Mouse (Mus musculus): ENCODE results near the gene Rpp30. TPM values are rescaled to one million over a fixed set of nuclear protein-coding genes. Genes with fewer than 3 reads are reported as not detected.

Rpp30 gene
- polyA plus RNA-seq, 1 experiment = 29.1 TPM

DNA sequence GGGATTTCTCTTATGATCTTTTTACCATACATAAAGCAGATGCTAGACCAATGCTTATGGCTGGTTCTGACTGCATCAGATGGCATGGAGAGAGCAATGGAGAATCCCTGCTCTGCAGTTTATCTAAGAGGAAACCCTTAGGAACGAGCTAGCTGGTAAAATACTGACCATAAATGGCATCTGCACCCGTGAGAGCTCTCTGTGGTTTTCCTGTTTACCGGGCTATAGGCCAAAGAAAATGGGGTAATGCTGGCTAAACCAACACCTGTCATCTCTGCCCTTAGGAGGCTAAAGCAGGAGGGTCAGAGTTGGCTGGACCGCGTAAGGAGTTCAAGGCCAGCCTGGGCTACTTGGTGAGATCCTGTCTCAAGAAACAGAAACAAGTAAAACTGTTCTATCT, 20.4 kb downstream of the Rpp30 start:
- TF ChIP-seq CTCF (IDR thresholded peaks at IDR 0.05; ENCODE audit: borderline replicate concordance, extremely low read depth, insufficient read depth, insufficient read length) (no peak), POLR2A (IDR thresholded peaks at IDR 0.05; ENCODE audit: borderline replicate concordance, extremely low read depth, insufficient read depth, insufficient read length, poor library complexity, severe bottlenecking) (no peak)
- no peak for DNase-seq (ENCODE audit: low read depth)

DNA sequence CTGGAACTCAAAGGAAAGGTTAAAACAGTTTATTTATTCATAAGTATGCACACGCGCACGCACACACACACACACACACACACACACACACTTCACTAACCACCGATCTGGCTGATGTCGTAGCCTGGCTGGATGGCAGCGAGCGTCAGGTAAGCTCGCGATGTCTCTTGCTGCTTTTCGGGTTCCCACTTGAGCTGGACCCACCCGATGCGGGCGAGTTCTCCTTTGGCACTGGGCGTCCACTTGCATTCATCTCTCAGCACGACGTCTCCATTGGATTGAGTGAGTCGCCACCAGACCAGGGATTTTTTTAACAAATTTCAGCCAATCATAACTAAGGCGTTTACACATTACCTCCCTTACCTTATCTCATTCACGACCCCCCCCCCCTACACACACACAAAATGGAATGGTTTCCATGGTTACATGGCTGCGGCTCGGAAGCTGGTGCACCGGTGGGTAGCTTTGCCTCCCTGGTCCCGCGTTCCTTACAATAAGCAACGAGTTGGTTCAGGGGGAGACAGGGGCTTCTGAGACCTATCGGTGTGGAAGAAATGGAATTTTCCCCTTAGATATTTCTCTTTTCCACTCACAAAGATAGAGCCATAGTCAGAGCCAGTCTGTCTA, 25.9 kb downstream of the Rpp30 start:
- TF ChIP-seq CTCF (IDR thresholded peaks at IDR 0.05; ENCODE audit: borderline replicate concordance, extremely low read depth, insufficient read depth, insufficient read length) (no peak), POLR2A (IDR thresholded peaks at IDR 0.05; ENCODE audit: borderline replicate concordance, extremely low read depth, insufficient read depth, insufficient read length, poor library complexity, severe bottlenecking) (no peak)
- DNase-seq (ENCODE audit: low read depth) = peak; percentile 19

DNA sequence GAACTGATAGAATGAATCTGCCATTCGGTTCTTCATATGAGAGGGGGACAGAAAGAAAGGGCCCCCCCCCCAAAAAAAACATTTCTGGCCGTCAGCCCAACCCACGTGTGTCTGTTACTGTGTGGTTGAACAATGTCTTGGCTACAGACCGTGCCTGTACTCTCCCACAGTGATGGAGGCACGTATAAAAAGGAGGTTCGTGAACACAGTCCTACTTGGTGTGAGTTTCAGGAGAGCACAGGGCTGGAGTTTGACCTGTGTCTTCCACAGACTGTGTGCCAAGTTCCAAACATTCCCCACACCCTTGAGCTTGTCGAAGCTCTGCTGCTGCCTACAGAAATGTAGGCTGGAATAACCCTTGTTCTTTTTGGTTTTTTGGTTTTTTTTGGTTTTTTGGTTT, 26.9 kb downstream of the Rpp30 start:
- TF ChIP-seq CTCF (IDR thresholded peaks at IDR 0.05; ENCODE audit: borderline replicate concordance, extremely low read depth, insufficient read depth, insufficient read length) (no peak), POLR2A (IDR thresholded peaks at IDR 0.05; ENCODE audit: borderline replicate concordance, extremely low read depth, insufficient read depth, insufficient read length, poor library complexity, severe bottlenecking) (no peak)
- DNase-seq (ENCODE audit: low read depth) = no peak

DNA sequence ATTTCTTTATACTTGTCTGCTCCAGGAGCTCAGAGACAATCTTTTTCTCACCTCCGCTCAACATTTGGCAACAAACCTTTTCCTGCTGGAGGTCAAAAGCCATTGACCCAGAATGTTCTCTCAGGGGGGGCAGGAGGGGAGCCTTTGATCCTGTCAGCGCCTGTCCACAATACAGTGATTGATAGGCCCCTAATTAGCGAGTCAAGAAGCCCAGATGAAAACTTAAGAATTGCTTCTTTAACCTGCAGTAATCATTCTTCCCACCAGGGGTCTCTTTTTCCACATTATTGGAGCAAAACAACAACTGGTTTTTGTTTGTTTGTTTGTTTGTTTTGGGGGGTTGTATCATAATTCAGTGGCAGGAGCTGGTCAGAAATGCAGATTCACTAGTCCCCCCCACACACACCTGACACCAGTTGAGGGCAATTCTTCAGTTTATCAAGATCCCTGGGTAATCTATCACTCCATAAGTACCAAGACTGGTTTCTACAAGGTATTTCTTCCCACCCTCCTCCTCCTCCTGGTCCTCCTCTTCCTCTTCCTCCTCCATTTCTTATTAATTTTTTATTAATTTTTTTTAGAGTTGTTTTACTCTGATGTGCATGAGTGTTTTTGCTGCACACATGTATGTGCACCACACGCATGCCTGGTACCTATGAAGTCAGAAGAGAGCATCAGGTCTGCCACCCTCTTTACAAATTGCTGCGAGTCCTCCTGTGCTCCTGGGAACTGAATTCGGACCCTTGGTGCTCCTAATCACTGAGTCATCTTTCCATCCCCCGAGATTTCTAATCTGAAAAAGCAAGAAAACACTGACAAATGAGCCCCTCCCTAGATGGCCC, 27.8 kb downstream of the Rpp30 start:
- no peak for TF ChIP-seq CTCF (IDR thresholded peaks at IDR 0.05; ENCODE audit: borderline replicate concordance, extremely low read depth, insufficient read depth, insufficient read length)
- no peak for TF ChIP-seq POLR2A (IDR thresholded peaks at IDR 0.05; ENCODE audit: borderline replicate concordance, extremely low read depth, insufficient read depth, insufficient read length, poor library complexity, severe bottlenecking)

DNA sequence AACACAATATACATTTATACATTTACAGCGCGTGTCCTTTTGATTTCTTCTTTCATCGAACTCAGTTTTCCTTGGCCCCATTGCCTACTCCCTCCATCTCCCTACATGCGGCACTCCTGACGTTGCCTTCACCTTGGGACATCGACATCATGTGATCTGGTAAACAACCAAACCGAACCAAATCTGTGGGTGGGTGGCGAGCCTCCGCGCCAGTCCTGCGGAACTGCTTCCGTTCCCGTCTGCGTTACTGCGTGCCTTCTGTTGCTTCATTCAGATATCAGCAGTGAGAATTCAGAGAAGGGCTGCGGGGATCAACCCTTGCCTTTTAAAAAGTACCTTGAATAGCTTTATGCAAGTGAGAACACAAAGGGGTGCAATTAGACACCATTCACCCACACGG, 28.5 kb downstream of the Rpp30 start:
- DNase-seq (ENCODE audit: low read depth) = peak; percentile 44
- TF ChIP-seq CTCF (IDR thresholded peaks at IDR 0.05; ENCODE audit: borderline replicate concordance, extremely low read depth, insufficient read depth, insufficient read length) = no peak
- no peak for TF ChIP-seq POLR2A (IDR thresholded peaks at IDR 0.05; ENCODE audit: borderline replicate concordance, extremely low read depth, insufficient read depth, insufficient read length, poor library complexity, severe bottlenecking)

More for the DNA sequence above, 27.8 kb downstream of the Rpp30 start:
- peak; percentile 74 for DNase-seq (ENCODE audit: low read depth)

DNA sequence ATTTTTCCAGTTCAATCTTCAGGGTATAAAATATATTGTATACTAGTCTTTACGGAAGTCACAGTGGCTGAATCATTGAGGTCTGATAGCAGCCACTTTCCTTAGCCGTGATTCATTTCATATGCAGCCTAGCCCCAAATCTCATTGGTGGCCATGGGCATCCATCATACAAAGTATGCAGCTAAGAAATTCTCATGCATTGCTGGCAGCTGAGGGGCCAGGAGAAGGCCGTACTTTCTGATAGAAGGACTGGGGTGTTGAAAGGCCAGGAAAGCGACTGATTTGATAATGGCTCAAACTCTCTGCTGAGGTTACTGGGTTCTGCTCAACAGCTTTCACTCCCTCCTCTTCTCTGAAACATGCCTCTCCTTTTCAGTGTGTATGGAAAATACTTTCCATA, 32.7 kb downstream of the Rpp30 start:
- DNase-seq (ENCODE audit: low read depth) = no peak
- TF ChIP-seq POLR2A (IDR thresholded peaks at IDR 0.05; ENCODE audit: borderline replicate concordance, extremely low read depth, insufficient read depth, insufficient read length, poor library complexity, severe bottlenecking) = no peak
- no peak for TF ChIP-seq CTCF (IDR thresholded peaks at IDR 0.05; ENCODE audit: borderline replicate concordance, extremely low read depth, insufficient read depth, insufficient read length)

DNA sequence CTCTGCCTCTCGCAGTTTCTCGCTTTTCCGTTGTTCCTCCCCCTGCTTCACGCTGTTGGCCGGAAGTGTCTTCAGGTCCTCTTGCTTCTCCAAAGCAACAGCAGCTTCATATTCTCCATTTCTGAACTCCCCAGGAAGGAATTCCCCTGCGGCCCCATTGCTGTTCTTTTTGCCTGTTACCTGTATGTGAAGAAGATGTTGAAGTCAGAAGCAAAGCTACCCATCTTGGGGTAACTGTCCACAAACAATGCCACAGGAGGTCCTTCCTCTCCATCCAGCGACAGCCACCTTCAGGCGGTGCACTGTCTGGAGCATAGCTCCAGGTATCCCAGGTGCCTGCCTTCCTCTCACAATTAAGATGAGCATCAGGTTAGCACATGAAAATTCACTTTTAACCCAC, 35.7 kb downstream of the Rpp30 start:
- no peak for DNase-seq (ENCODE audit: low read depth)
- TF ChIP-seq CTCF (IDR thresholded peaks at IDR 0.05; ENCODE audit: borderline replicate concordance, extremely low read depth, insufficient read depth, insufficient read length) (no peak), POLR2A (IDR thresholded peaks at IDR 0.05; ENCODE audit: borderline replicate concordance, extremely low read depth, insufficient read depth, insufficient read length, poor library complexity, severe bottlenecking) (no peak)

DNA sequence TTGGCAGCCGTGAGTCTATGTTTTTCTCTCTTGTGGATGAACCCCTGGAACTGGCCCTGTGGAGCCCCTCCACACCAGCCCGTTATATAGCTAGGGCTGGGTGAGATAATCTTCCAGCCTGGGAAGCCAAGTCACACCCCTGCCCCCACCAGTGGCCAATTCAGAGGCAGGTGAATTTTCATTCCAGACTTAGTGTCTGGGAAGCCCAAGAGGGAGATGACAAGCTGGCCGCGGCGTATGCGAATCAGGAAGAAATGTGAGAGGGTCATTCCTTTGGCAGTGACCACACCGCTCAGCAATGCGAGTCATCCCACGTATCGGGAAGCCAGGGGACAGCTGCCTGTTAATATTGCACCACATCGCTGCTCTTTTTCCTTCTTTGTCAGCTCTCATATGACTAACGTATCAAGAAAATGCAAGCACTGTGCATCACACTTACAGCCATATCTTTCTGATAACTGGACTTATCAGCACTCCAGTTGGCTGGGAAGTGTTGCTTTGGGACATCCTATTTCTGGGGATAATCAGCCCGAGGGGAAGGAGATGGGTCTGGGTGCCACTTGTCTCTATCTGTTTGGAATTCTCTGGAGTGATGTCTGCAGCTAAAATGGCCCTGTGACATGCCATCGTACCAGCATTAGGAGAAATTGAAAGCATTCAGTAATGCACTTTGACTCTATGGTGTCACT, 36.4 kb downstream of the Rpp30 start, which contains the start of gene Ankrd1:
Ankrd1 (minus strand) TSS at position 317 of the 689 bp plus-strand sequence.
- no peak for TF ChIP-seq POLR2A (IDR thresholded peaks at IDR 0.05; ENCODE audit: borderline replicate concordance, extremely low read depth, insufficient read depth, insufficient read length, poor library complexity, severe bottlenecking)
- no peak for TF ChIP-seq CTCF (IDR thresholded peaks at IDR 0.05; ENCODE audit: borderline replicate concordance, extremely low read depth, insufficient read depth, insufficient read length)
- DNase-seq (ENCODE audit: low read depth) = no peak

DNA sequence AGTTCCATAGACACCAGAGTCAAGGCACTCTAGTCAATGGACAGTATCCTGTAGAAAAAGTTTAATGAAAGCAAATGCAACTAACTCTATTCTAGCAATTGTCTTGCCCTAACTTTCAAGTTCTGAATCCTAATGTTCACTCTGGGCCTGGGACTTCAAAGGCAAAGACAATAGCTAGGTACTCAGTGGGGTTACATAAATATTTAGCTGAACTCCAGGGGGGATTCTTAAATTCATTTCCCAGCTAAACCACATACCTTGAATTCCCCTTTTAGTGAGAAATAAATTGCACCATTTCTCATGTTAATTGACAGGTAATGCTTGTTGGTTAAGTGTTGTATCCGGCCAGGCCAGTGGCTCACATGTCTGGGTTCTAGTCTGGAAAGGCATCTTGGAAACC, 40.7 kb downstream of the Rpp30 start:
- no peak for DNase-seq (ENCODE audit: low read depth)
- no peak for TF ChIP-seq POLR2A (IDR thresholded peaks at IDR 0.05; ENCODE audit: borderline replicate concordance, extremely low read depth, insufficient read depth, insufficient read length, poor library complexity, severe bottlenecking)
- no peak for TF ChIP-seq CTCF (IDR thresholded peaks at IDR 0.05; ENCODE audit: borderline replicate concordance, extremely low read depth, insufficient read depth, insufficient read length)

DNA sequence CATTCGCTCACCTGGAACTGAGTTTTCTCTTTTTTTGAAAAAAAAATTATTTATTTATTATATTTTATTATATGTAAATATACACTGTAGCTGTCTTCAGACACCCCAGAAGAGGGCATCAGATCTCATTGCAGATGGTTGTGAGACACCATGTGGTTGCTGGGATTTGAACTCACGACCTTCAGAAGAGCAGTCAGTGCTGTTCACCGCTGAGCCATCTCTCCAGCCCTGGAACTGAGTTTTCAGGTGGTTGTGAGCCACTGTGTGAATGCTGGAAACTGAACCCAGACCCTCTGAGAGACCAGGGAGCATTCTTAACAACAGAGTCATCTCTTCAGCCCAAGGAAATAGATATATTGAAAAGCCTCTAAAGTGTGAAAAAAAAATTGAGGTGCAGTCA, 44.9 kb downstream of the Rpp30 start:
- no peak for DNase-seq (ENCODE audit: low read depth)
- TF ChIP-seq CTCF (IDR thresholded peaks at IDR 0.05; ENCODE audit: borderline replicate concordance, extremely low read depth, insufficient read depth, insufficient read length) (no peak), POLR2A (IDR thresholded peaks at IDR 0.05; ENCODE audit: borderline replicate concordance, extremely low read depth, insufficient read depth, insufficient read length, poor library complexity, severe bottlenecking) (no peak)

DNA sequence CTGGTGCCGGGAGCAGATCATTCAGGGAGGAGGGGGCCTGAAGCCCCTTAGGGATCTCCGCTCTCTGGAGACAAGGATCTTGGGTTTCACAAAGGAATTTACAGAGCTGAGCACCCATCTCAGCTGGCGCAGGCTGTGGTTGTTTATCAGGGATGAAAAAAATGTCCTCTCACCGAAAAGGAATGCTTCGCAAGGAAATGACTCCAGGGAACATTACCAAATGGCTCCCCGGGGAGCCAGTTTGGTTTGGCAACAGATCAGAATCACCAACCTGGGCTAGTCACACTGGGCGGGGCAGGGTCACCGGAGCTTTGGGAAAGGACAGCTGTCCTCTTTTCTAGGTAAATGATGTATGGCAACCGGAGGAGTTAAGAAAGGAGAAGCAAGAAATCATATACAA, 45.7 kb downstream of the Rpp30 start:
- no peak for DNase-seq (ENCODE audit: low read depth)

More for the DNA sequence above, 45.7 kb downstream of the Rpp30 start:
- TF ChIP-seq CTCF (IDR thresholded peaks at IDR 0.05; ENCODE audit: borderline replicate concordance, extremely low read depth, insufficient read depth, insufficient read length) (no peak), POLR2A (IDR thresholded peaks at IDR 0.05; ENCODE audit: borderline replicate concordance, extremely low read depth, insufficient read depth, insufficient read length, poor library complexity, severe bottlenecking) (no peak)

All from brain, embryonic 14.5 days (tissue).